Mouse (Mus musculus) Patski (cell line): ENCODE measurements around the gene Nrg3. TPM values are rescaled to one million over a fixed set of nuclear protein-coding genes. Genes with fewer than 3 reads are reported as not detected.
"Not testable (repeated sequence)": the region's sequence is repeated elsewhere in the genome, so short reads cannot be mapped to it uniquely, and the experiment has no call there.

ENCODE experiments used
- ATAC-seq: fragments of 100-300 bp; one replicate; pipeline ENCODE4 v1.8.0; 2021
- CTCF ChIA-PET: fragments of 350-600 bp; sonication (Branson Sonifier 250); formaldehyde crosslinking; loops from one replicate; lab custom pipeline; 2022; ENCODE audit warnings: inconsistent platforms; lab: Charles Lee
- POLR2A ChIA-PET: fragments of 350-600 bp; sonication (Branson Sonifier 250); formaldehyde crosslinking; loops from one replicate; lab custom pipeline; 2022; ENCODE audit warnings: antibody characterized with exemption, inconsistent platforms; lab: Charles Lee
- DNase-seq: peaks from one replicate; pipeline ENCODE4 v3.0.0-alpha.2; 2011; ENCODE audit warnings: low read depth, low spot score
- H3K27me3 ChIP-seq: fragments of 371-371 bp; one replicate; pipeline ENCODE4 v1.5.1; 2021
- CTCF ChIP-seq: fragments of 100-300 bp; IDR thresholded peaks from one replicate; pipeline ENCODE4 v1.5.1; 2021
- in situ Hi-C: fragments of 300-500 bp; cut with MboI; formaldehyde crosslinking; loops from 3 replicates; pipeline ENCODE4 v1.11.1; 2018; ENCODE audit warnings: low pct_unique_long_range_greater_than_20kb, mixed read lengths
- polyA plus RNA-seq: library from polyadenylated mRNA; unstranded; gene quantifications from one replicate; pipeline ENCODE4 v1.2.3, GENCODE M21; 2021

Gene Nrg3
- polyA plus RNA-seq, 1 experiment from 2014 or later, result not detected

DNA sequence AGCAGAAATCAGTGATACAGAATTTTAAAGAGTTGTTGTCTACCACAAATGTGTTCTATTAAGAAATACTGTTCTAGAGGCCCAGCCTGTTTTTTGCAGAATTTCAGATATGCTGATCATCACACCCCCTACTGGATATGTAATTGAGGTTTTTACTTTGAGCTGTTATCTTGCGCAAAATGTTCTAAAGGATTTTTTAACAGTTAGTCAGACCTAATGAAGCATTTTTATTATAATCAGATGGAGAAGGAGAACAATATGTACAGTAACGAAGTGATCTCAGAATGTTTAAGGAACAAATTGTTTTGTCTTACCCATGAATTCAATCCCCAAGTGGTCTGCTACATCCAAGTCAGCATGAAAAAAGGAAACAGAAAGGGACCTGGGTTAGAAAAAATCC, 963.9 kb downstream of the Nrg3 start:
- no peaks in the 10 kb centered on the region for H3K27me3 ChIP-seq
- ATAC-seq, result no peak
- ChIA-PET CTCF (no interaction called here), POLR2A (no interaction called here)
- no peak for DNase-seq
- in situ Hi-C loops, result no loop called here
- no peak for TF ChIP-seq CTCF

DNA sequence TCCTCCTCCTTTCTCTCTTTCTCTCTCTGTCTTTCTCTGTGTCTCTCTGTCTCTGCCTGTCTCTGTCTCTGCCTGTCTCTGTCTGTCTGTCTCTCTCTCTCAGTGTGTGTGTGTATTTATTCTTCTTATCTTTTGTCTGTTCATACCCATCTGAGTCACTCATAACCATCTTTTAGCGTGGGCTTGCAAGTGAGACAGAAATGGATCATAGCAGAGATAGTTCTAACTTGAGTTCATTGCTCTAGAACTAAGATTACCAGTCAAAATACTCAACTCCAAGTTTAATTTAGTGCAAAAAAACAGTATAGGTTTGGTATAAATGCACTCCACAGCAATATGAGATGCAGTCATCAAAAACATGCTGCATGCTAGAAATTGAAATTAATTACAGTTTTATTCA, 977.9 kb downstream of the Nrg3 start:
- POLR2A ChIA-PET, result no interaction called here
- in situ Hi-C loops, result no loop called here
- DNase-seq, result no peak
- CTCF ChIA-PET, result no interaction called here
- H3K27me3 ChIP-seq, result no peaks in the 10 kb centered on the region
- no peak for ATAC-seq
- no peak for TF ChIP-seq CTCF

DNA sequence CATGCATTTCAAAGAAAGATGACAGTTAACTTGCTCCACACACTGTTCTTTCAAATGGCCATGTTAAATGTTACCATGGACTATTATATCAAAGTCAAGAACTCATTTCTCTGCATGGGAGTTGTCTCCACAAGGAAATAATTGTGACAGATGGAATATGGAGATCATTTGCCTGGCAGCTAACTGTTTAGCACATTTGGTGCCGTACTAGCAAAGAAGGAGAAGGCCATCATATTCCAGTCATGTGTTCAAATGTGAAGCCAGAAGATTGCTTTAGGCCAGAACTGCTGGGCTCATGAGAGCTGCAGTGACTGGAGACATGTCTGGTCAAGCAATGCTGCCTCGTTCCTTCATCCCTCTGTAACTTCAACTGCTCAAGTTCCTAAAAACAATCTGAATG, 1025.8 kb downstream of the Nrg3 start:
- in situ Hi-C loops, result no loop called here
- POLR2A ChIA-PET, result no interaction called here
- DNase-seq (no peak), ATAC-seq (no peak)
- CTCF ChIA-PET, result no interaction called here
- no peak for TF ChIP-seq CTCF
- no peaks in the 10 kb centered on the region for H3K27me3 ChIP-seq

DNA sequence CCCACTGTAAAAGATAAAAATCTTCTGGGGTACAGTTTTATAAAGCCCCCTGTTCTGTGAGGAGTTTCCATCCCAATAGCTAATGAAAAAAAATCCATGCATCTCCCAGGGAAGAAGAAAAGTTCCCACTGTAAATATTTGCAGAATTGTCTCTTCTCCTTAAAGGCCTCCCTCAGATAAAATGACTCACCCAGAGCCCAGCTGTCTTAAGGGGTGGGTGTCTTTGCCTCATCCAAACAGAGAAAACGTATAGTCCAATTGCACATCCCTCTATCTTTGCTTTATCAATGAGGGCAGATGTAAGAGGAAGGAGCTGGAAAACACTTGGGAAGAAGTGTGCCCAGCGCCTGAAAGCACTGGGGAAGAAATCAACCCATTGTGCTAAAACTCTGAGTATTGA, 1028.1 kb downstream of the Nrg3 start:
- no peaks in the 10 kb centered on the region for H3K27me3 ChIP-seq
- TF ChIP-seq CTCF, result no peak
- in situ Hi-C loops, result loop anchor here (5.0 kb wide), 1 partner anchor 42 kb away; no protein-coding TSS in a partner anchor
- ChIA-PET CTCF (no interaction called here), POLR2A (no interaction called here)
- no peak for DNase-seq
- no peak for ATAC-seq

DNA sequence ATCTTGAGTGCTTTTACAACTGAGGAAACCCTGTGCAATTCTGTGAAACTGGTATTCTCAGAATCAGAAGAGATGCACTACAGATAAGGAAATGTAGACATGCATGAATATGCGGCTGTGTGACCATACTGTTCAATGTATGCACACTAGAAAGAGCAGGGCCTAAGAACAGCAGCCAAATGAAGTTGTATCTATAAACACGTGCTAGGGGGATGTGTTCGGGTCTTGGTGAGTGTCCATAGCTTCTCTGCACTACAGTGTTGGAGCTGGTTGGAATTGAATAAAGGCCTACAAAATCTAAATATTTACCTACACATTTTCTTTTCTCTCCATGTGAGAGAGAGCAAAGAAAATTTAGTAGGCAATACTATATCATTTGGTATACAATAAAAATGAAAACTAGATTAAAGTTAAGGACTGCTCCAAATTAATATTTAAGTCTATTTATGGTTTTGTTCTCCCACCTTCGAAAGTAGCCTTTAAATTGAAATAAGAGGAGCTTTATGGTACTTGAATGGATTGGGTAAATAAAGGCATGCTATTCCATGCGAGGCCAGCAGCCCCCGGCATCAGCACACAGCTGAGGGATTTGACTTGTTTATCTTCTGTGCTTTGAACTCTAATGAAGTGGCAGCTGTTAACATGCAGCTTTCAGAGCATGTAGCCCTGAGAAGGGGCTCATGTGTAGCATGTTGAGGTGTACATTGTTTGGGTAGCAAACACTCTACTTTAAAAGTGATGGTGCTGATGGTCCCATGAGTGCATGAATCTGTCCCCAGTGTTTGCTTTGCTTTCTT, 1038.9 kb downstream of the Nrg3 start:
- ATAC-seq (no peak), DNase-seq (no peak)
- H3K27me3 ChIP-seq, result no peaks in the 10 kb centered on the region
- POLR2A ChIA-PET, result no interaction called here
- CTCF ChIA-PET, result interaction anchor here (1.5 kb wide), 1 partner anchor 13 kb away, joined by 3 read pairs; no protein-coding TSS in a partner anchor
- no peak for TF ChIP-seq CTCF
- in situ Hi-C loops, result no loop called here

DNA sequence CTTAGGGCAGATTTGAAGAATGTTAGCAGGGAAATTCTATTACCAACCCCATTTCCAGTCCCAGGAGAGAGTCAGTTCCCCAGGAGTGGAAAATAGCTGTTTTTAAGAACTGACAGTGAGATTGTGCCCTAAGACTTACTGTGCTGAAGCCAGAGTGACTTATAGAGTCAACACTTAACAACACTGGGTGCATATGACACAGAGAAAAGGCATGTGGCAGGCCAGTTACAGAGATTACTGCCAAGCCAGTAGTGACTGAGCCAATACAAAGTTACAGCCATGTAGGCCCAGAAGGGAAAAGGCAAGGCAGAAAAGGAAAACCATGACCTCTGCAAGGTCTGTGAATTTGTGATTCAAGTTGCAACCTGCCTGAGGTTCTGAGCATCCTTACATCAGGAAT, 1098.2 kb downstream of the Nrg3 start:
- ChIA-PET POLR2A (no interaction called here), CTCF (no interaction called here)
- no peak for DNase-seq
- H3K27me3 ChIP-seq, result no peaks in the 10 kb centered on the region
- in situ Hi-C loops, result no loop called here
- TF ChIP-seq CTCF, result no peak
- no peak for ATAC-seq

DNA sequence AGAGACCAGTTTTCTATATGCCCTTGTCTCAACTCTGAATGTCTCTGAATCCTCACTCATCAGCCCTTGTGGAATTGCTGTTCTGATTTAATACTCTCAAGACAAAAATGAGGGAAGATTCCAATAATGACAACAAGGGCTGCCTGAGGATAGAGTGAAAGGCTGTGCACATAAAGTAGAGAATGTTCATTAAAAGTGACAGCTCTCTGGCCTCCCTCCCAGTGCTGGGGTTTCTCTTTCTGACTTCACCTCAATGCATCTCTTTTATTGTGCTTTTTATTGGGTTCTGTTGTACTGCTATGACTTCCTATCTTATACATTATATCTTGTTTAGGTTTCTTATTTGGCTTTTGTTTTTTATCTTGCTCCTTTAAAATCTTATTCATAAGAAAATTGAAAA, 1131.9 kb downstream of the Nrg3 start:
- POLR2A ChIA-PET, result no interaction called here
- ATAC-seq (no peak), DNase-seq (no peak)
- H3K27me3 ChIP-seq, result no peaks in the 10 kb centered on the region
- TF ChIP-seq CTCF, result no peak
- in situ Hi-C loops, result no loop called here
- CTCF ChIA-PET, result no interaction called here

DNA sequence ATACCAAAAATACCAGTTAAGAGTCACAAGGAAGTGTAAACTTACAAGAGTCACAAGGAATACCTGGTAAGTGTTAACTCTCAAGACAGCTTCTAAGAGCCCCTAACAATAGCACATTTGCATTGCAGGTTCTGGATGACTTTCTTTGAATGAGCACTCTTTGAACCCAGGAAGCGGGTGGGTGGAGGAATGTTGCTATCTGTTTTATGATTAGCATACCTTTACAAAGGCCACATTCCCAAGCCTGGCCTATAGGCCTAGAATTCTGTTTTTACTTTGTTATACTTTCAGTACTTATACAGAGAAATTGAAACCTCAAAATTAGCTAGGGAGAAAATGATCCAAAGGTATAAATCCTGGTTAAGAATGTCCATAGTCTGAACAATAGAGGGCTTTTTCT, 1150.0 kb downstream of the Nrg3 start:
- ATAC-seq, DNase-seq, H3K27me3 ChIP-seq, in situ Hi-C loops, POLR2A ChIA-PET, CTCF ChIA-PET: not testable (repeated sequence)

DNA sequence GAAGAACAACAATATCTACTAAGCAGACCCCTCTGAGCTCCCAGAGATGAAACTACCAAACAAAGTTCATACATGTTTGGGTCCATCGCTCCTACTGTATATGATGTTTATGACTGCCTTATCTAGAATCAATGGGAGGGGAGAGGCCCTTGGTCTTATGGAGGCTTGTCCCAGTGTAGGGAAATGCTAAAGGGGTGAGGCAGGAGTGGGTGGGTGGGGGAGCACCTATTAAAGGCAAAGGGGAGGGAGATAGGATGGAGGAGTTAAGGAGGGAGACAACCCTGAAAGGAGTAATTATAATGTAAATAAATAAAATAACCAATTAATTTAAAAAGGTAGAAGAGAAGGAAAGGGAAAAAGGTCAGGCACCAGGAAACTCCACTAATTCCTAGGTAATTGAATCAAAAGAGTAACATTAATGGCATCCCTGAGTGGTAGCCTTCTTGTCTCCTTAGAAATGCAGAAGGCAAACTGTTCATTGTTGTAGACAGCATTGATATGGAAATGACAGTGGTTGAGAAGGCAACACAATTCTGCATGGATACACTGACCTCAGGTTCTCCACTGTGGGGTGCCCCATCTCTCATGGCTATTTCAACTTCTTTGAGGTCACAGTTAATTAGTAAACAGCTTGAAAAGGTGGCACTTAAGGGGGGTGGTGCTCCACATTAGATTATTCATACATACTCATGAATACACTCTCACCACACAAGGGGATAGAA, 1152.1 kb downstream of the Nrg3 start:
- CTCF ChIA-PET, result no interaction called here
- in situ Hi-C loops, result no loop called here
- ATAC-seq, result no peak

More for the DNA sequence above, 1152.1 kb downstream of the Nrg3 start:
- TF ChIP-seq CTCF, result no peak
- POLR2A ChIA-PET, result no interaction called here
- H3K27me3 ChIP-seq, result no peaks in the 10 kb centered on the region
- no peak for DNase-seq
